Mouse (Mus musculus): Measurements from ENCODE around the gene Nme7.

GRCm38 (mm10) chr1:164426227-164426626 lies 122.3 kb downstream of the Nme7 start:
- TF ChIP-seq CTCF (conservative IDR thresholded peaks at IDR 0.05 in 1 of 2, IDR thresholded peaks at IDR 0.05 in 1 of 2; ENCODE audit: low read depth in 2 of 2, low read length in 2 of 2), result no peak
- TF ChIP-seq EP300 (IDR thresholded peaks at IDR 0.05; ENCODE audit: low read length), result no peak
- TF ChIP-seq POLR2A (IDR thresholded peaks at IDR 0.05; ENCODE audit: low read depth, low read length), result no peak
- TF ChIP-seq SIN3A (IDR thresholded peaks at IDR 0.05; ENCODE audit: low read length), result no peak
- TF ChIP-seq ETS1 (conservative IDR thresholded peaks at IDR 0.05; ENCODE audit: low read depth, low read length), result no peak
- TF ChIP-seq USF2 (conservative IDR thresholded peaks at IDR 0.05; ENCODE audit: low read depth, low read length), result no peak
- TF ChIP-seq KAT2A (IDR thresholded peaks at IDR 0.05; ENCODE audit: insufficient replicate concordance, low read length), result no peak
- TF ChIP-seq USF1 (IDR thresholded peaks at IDR 0.05; ENCODE audit: low read depth, low read length), result no peak

Measured in CH12.LX (cell line).